Mouse (Mus musculus) layer of hippocampus, adult 11-12 months (tissue): ENCODE results near the gene Zfp346.
"Not testable (repeated sequence)": the region's sequence is repeated elsewhere in the genome, so short reads cannot be mapped to it uniquely, and the experiment has no call there.

Experiments used
- DNase-seq: peaks from one replicate; pipeline ENCODE4 v3.0.0; 2022; ENCODE audit warnings: low spot score

Gene Zfp346

DNA sequence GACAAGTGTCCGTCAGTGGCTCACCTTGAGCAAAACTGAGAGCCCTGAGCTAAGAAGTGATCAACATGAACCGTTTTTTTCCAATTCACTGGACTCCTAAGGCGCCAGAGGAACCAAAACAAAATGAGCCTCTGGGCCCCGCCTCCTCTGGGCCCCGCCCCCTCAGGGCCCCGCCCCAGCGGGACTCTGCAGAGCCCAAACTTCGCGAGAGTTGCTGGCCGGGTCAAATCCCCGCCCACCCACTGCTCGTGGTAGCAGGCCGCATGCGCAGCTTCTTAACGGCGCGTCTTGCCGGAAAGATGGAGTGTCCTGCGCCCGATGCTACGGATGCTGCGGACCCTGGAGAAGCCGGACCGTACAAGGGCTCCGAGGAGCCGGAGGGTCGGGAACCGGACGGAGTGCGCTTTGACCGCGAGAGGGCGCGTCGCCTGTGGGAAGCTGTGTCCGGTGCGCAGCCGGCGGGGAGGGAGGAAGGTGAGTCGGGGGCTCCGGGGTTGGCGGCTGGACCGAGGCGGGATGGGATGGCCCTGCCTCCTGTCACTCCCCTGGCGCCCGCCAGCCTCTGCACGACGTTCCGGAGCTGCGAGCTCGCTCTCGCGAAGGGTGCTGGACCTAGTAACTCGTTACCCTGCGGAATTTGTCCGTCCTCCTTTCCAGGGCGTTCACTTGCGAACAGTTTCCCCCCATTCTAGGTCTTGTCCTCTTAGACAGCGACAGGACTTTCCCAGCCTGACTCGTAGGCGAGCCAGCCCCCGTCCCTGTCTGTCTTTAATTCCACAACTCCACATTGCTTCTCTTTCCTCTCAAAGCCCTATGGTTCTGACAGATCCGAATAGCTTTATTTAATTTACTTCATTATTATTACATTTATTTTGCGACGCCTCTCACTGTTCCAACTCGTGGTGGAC is at the start of gene Zfp346:
Gene Zfp346 (plus strand): TSS at position 267 of the 908 bp plus-strand sequence.
- peak; percentile 98 for DNase-seq

GRCm38 (mm10) chr13:55058042-55058441 is 47.1 kb upstream of the Zfp346 start:
- no peak for DNase-seq

DNA sequence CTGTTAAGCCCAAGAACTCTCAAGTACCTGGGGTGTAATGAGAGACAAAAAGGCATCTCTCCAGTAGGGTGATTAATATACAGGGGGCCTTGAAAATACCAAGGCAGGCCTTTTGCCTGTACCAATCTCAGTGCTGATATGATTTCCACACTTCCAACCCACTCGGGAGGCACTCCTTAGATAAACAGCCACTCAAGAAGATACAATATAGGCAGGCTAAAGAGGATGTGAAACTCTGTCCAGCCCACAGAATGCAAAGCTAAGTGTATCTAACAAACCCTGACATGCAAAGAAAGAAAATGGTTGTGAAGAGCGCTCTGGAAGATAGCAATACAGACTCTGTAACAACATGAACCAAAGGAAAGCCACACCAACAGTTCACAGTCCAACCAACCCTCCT is 41.8 kb upstream of the Zfp346 start:
- no peak for DNase-seq

DNA sequence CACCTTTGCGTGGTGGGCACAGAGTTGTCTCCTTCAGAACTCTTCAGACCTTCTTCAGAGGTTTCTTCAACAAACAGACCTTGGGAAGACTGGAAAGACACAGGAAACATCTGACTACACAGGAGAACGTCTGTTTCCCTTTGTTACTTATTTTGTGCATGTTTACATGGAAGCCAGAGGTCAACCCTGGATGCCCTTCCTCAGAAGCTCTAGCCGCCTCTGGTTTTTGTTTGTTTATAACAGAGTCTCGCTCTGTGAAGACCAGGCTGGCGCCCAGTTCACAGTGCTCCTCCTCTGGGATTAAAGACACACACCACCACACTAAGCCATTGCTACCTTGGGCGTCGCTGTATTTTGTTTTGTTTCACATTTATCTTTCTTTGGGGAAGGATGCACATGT is 35.4 kb upstream of the Zfp346 start:
- no peak for DNase-seq

DNA sequence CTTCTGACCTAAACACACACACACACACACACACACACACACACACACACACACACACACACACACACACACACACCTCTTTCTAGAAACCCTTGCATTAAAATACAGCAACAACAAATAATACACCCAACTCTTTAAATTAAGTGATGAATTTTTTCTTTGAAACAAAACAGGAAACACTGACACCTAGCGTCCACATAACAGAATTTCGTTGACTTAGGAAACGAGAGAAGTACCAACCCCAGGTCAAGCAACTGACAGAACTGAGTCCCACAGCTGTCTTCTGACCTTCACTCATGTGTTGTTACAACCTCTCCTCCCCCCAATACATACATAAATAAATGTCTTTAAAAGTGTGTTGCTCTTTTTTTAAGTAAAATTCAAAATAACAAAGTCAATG is 33.8 kb upstream of the Zfp346 start:
- no peak for DNase-seq

- no peak for DNase-seq
Measured at GRCm38 (mm10) chr13:55075597-55075996, 29.5 kb upstream of the Zfp346 start.

GRCm38 (mm10) chr13:55092588-55092987 is 12.5 kb upstream of the Zfp346 start:
- DNase-seq = peak; percentile 40

- not testable (repeated sequence) for DNase-seq
Measured at GRCm38 (mm10) chr13:55097841-55098240, 7.3 kb upstream of the Zfp346 start.

DNA sequence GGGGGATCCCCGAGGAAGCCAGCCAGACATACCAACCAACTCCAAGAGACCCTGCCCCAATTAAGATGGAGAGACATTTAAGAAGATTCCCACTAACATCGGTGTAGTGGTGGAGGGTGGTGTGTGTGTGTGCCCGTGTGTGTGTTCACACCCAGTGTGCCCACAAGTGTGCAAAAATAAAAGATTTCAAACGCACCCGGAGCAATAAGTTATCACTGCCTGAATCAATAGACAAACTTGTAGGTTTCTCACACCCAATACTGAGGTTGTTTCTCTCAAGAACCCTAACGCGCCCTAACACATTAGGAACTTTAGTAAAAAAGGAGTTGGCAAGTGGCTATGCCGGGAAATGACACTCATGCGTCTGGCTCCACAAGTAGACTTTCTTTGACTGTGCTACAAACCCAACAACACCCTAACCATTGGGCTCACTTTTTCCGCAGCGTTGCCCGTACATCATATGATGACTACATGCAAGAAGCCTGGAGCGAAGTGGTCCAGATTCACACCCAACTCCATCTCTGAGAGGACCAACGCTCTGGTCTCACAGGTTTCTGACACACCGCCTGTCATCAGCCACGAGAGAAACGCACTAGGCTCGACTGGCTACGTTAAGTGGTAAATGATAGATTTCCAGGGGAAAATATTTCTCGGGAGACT is 5.9 kb upstream of the Zfp346 start:
- peak; percentile 41 for DNase-seq

- DNase-seq = peak; percentile 80
Measured at GRCm38 (mm10) chr13:55099726-55100478, 5.2 kb upstream of the Zfp346 start, which contains the start of gene Uimc1. Uimc1 (minus strand) TSS chr13:55100300.

- no peak for DNase-seq
Measured at GRCm38 (mm10) chr13:55101627-55102026, 3.5 kb upstream of the Zfp346 start.

GRCm38 (mm10) chr13:55102366-55102765 is 2.7 kb upstream of the Zfp346 start:
- DNase-seq = no peak

GRCm38 (mm10) chr13:55103351-55103750 is 1.8 kb upstream of the Zfp346 start:
- no peak for DNase-seq

- no peak for DNase-seq
Measured at GRCm38 (mm10) chr13:55105953-55106691, 1.0 kb downstream of the Zfp346 start.

- no peak for DNase-seq
Measured at GRCm38 (mm10) chr13:55107116-55107515, 2.0 kb downstream of the Zfp346 start.

- peak; percentile 38 for DNase-seq
Measured at GRCm38 (mm10) chr13:55107694-55108093, 2.6 kb downstream of the Zfp346 start.

GRCm38 (mm10) chr13:55114375-55114774 is 9.3 kb downstream of the Zfp346 start:
- no peak for DNase-seq

DNA sequence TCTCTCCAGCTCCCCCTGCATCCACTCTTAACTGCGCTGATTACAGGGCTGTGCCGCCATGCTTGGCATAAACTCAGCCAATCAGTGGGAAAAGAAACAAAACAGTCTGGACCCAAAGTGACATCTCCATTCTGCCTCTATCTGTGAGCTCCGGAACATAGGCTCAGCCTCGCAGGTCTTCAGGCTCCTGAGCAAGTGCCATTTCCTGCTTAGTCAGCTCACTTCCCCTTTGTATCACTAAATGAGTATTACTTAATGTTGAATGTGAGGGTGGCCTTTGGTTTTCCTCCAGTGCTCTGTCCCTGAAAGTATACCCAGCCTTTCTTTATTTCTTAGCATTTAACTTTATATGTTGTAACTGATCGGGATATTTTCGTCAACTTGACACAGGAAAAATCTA is 19.8 kb downstream of the Zfp346 start:
- no peak for DNase-seq

DNA sequence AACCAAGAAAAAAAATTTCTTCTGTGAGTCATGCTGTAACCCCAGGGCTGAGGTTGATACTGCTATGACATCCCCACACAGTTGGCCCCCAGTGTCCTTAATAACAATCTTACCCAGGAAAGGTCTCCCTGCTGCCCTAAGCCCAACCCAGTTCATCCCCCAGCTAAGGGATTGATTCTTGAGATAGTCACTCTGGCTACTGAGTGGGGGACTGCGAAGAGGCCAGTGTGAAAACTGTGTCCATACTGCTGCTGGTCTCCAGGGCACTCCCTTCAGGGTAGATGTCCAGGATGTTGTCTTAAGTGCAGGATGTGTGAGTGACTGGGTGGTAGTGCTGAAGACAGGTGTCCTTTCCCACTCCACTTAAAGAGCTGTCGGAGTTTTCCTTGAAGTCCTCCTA is 28.3 kb downstream of the Zfp346 start, which contains the start of gene Gm17617:
Gene Gm17617 (minus strand): TSS at position 101 of the 400 bp plus-strand sequence.
- no peak for DNase-seq

DNA sequence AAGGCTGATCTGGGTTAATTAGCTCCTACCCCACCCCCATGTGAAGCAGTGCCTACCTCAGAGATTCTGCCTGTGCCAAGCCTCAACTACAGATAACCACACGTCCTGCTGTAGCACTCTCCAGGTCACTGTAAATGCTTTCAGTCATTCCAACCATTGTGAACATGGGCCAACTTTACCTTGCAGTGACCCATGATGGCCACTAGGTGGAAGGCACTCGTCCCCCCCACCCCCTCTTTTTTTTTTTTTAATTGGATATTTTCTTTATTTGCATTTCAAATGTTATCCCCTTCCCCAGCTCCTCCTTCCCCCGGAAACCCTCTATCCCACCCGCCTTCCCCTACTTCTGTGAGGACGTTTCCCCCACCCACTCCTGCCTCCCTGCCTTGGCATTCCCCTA is 30.3 kb downstream of the Zfp346 start:
- DNase-seq = peak; percentile 24

- no peak for DNase-seq
Measured at GRCm38 (mm10) chr13:55140271-55140670, 35.2 kb downstream of the Zfp346 start.
